Mouse (Mus musculus) E14TG2a.4 (cell line): Measurements from ENCODE around the gene Efna5.

Experiments used
- CTCF ChIP-seq: conservative IDR thresholded peaks from 2 replicates; pipeline ENCODE4 v1.5.1; 2014; ENCODE audit warnings: low read length
- POU5F1 ChIP-seq: IDR thresholded peaks from 2 replicates; pipeline ENCODE4 v1.6.1; 2014; ENCODE audit warnings: low read length, borderline replicate concordance

- TF ChIP-seq CTCF, result no peak
- TF ChIP-seq POU5F1, result no peak
Measured at GRCm38 (mm10) chr17:62574499-62575265, 306.4 kb downstream of the Efna5 start.
